Mouse (Mus musculus) left cerebral cortex, postnatal 25 days (tissue): Measurements from ENCODE around the gene Trim47. TPM values are rescaled to one million over a fixed set of nuclear protein-coding genes. Genes with fewer than 3 reads are reported as not detected.
"Not testable (repeated sequence)": the region's sequence is repeated elsewhere in the genome, so short reads cannot be mapped to it uniquely, and the experiment has no call there.

Experiments used
- DNase-seq, 2 experiments: peaks; one replicate each; pipeline ENCODE4 v3.0.0; 2022; ENCODE audit warnings: low spot score in 2 of 2, mixed read lengths in 1 of 2
- intact Hi-C: fragments of 180-260 bp; cut with DNase I; formaldehyde crosslinking; loops from one replicate; pipeline ENCODE4 v1.15.1; 2025
- total RNA-seq, 2 experiments: library from RNA; stranded (reverse); gene quantifications; 2 replicates each; pipeline ENCODE4 v1.2.3; 2021

Gene Trim47
- total RNA-seq, 2 experiments from 2014 or later: 7.0 to 7.4 TPM

DNA sequence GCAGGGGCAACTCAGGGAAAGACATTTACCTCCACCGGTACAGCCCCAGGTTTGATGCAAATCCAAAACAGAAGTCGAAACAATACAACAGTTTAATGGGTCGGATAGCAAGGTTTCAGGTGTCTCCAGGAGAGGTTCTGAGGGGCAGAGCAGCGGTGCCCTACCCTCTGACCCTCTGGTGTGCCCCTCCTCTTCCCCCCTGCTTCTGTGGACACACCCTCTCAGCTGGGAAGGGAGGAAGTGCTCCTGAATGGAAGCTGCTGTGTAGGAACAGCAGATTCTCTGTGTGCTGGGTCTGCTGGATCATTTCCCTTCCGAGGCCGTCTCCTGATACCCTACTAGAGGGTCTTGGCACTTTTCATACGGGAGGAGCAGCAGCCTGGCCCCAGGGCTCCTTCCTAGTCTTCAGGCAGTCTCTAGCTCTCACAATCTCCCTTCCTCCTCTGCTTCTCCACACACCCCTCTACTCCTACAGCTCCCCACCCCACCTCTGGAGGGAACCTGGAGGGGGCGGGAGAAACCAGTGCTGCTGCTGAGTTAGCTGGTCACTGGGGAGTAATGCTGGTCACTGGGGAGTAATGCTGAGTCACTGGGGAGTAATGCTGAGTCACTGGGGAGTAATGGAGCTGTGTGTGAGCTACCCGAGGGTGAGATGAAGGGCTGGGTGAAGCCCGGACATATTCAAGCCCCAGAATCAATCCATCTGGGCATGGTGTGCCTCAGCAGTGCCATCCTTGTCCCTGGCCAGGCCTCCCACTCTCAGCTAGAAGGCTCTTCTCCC, 15.4 kb upstream of the Trim47 start:
- DNase-seq: no peak
- intact Hi-C loops: no loop called here

DNA sequence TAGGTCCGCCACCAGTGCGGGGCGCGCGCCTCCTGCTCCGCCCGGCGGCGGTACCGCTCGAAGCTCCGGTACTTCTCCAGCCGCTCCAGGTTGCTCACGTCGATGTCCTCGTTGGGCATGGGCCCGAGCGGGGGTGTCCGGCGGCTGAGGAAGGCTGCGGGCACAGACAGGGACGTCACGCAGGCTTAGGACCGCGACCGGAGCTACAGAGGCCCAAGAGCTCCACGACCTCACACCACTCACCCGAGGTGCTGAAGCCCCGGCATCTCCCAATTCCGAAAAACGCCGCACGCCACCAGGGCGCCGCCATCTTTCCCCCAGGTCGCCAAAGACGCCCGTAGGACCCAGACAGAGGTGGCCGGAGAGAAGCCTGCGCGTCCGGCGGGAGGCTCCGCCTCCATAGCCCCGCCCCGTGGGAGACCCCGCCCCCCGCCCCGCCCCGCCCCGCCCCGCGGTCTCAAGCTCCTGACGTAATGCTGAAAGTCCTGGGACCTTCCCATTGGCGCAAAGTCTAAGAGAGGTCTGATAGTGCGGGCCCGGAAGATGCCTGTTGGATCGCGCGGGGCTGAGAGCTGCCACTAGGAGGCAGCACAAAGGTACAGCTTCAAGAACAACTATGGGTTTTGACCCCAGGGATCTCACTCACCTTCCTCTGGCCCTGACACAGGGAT, 11.6 kb upstream of the Trim47 start, which contains the start of gene Mrpl38:
Gene Mrpl38 (minus strand): TSS at position 401 of the 671 bp plus-strand sequence.
- DNase-seq: peak; percentile 81 to 85
- intact Hi-C loops: loop anchor here (2.0 kb wide), 1 partner anchor 60 kb away; the partner anchor contains the start of genes Acox1 and Ten1

DNA sequence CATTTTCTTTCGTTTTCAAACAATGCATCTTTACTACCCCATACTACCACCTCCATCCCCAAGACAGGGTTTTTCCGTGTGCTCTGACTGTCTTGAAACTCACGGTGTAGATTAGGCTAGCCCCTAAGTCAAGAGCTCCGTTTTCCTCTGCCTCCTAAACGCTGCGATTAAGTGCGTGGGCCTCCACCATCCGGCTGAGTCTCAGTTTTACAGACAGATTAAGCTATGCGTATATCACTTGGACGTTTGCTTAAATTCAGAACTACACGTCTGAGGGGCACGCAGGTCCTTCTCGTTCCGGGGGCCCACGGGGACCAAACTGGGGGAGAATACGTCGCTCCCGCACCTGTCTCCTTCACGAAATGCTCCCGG, 11.1 kb upstream of the Trim47 start:
- DNase-seq: no peak
- intact Hi-C loops: loop anchor here (2.0 kb wide), 1 partner anchor 61 kb away; the partner anchor contains the start of genes Acox1 and Ten1

DNA sequence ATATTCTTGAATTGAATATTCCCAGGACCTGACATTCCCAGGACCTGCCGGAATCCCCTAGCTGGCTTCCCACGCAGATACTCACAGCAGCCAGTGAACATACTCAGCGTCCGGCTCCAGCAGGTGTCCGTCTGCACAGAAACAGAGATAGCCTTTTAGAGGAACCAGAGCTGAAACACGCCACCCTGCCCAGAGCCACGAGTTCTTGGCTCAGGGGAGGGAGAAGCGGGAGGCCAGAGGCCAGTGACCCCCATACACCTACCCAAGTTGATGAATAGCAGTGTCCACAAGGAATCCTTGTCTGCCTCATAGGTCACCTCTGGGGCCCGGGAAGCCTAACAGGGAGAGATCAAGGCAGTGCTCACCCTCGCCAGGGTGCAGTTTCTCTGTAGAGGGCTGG, 7.2 kb upstream of the Trim47 start:
- DNase-seq: no peak

DNA sequence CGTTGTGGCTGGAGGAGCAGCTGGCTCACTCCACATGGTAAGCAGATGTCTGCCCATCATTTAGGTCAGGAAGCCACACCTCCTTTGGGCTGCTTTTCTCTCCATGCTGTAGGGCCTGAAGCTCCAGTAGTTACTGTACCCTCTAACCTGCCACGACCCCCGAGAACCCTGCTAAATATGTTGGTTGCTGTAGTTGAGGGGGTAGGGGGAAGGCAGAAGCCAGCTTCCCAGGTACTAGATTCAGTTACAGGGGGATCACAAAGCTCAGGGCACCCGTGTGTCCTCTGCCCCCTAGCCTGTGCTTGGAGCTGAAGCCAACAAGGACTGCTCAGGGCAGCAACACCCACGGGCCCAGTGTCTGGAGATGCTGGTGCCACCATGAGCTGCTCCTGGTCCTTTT, 6.5 kb upstream of the Trim47 start:
- no peak for DNase-seq
- intact Hi-C loops: loop anchor here (5.0 kb wide), 1 partner anchor 101 kb away; the partner anchor contains the start of gene Unk

More for the DNA sequence above, 7.2 kb upstream of the Trim47 start:
- intact Hi-C loops: loop anchor here (5.0 kb wide), 1 partner anchor 102 kb away; the partner anchor contains the start of gene Unk

DNA sequence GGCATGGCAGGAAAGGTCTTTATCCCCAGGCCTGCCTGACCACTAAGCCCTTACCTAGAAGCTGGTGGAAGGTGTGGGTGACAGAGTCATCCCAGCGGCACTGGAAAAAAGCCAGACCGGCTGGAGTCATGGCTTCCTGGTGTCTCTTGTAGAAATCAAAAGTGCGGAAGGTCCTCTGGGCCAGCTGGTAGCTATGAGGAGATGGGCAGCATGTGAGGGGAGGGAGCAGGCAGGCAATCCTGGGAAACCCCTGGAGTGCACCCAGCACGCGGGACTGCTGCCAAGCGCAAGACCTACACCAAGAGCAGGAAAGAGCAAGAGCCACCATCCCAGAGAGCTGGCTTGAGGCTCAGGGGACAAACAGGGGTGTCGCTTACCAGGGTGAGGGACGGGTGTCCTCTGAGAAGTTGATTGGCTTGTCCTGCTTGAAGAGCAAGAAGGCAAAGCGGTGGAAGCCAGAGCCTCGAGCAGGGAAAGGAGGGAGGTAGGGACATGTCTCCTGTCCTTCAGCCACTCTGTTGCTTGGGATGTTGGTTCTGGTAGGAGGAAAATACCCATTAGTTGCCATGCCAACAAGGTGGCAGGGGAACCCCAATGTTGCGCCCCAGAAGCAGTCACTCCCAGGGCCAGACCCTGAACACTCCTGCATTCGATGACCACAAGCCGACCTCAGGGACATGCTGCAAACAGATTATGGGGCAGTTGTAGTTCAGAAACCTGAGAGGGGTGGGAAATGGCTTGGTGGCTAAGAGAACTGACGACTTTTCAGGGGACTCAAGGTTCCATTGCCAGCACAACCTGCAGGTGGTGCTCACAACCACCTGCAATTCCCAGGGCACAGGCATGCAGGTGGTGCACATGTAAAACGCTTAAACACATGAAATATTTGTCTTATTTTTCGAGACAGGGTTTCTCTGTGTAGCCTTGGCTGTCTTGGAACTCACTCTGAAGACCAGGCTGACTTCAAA, 5.6 kb upstream of the Trim47 start:
- DNase-seq: no peak
- intact Hi-C loops: loop anchor here (5.0 kb wide), 1 partner anchor 100 kb away; the partner anchor contains the start of gene Unk

DNA sequence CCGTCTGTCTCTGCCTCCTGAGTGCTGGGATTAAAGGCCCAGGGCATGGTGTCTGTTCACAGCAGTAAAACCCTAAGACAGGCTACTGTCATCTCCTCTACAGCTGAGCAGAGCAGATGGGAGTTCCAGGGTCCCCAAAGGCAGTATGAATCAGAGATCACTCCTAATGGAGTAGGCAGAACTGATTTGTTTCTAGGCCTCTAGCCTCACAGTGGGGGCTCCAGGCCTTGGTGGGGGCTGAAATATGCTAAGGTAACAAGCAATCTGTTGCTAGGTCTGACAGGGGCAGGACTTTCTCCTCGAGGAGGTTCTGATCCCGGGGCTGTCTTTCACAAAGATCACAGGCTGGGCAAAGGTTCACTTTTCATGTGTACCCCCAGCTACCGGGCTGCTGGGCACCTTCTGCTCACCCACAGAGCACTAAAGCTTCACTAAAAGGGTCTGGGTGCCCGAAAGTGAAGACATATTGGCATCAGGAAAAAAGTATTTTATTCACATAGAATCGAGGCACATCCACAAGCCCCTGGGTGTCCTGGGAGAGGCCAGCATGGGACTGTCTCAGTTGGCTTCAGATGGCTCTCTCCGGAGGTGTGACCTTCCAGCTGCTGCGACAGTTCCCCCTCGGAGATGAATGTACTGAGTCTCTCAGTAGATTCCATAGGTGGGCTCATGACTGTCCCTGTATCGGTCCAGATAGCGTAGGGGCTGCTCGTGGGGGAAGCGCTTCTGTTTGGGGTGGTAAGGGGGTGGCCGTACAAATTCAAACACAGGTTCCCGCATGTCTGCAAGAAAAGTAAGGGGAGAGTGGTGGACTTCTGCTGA, 4.5 kb upstream of the Trim47 start:
- DNase-seq: no peak
- intact Hi-C loops: loop anchor here (5.0 kb wide), 1 partner anchor 99 kb away; the partner anchor contains the start of gene Unk

DNA sequence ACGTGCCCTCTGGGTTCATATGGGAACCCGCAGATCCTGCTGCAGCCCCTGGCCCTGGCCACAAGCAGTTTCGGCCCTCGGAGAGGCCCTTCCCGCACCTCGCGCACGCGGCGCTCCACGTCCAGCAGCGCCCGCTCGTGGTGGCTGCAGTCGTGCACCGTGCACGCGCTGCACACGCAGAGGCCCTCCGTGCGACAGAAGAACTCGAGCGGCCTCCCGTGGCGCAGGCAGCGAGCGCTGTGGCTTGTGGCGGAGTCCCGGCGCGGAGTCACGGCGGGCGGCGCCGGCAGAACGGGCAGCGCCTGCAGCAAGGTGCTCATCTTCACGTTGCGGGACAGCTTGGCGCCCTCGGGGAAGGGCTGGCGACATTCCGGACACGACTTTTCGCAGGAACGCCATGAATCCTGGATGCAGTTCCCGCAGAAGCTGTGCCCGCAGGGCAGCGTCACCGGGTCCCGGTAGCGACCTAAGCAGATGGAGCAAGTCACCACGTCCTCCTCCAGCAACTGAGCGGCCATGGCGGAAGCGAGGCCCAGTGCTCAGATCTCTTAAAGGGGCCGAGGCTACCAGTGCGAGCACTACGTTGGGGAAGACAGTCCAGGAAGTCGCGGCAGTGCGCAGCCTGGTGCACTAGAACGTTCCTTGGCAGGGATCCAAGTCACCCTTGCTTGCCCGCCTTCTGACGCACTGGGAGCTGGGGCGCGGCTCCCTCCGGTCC, 3.6 kb upstream of the Trim47 start, which contains the start of gene Trim65:
Gene Trim65 (minus strand): TSS at position 641 of the 718 bp plus-strand sequence.
- peak; percentile 87 to 89 for DNase-seq
- intact Hi-C loops: loop anchor here (1.0 to 5.0 kb wide), 2 partner anchors 43 to 98 kb away; partner anchors contain the start of gene Unk

DNA sequence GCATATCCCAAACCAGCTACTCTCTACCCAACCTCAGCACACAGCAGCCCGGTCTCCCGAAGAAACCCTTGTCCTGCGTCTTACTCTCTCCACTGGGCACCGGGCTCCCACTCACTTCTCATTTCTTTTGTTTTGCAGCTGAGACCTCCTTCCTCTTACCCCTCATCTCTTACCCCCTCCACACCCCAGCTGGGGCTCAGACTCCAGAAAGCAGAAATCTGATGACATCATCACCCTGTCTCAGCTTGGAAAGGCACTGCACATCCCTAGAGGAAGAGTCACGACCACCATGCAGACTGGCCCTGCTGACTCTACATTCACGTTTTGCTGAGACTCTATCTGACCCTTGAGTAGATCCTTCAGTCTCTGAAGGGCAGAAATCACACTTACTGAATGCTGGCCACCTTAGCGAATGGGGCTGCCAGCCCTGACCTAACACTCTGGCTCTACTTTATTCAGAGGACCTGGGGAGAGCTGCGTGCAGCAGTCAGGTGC, 3.0 kb upstream of the Trim47 start:
- intact Hi-C loops: loop anchor here (1.0 to 5.0 kb wide), 2 partner anchors 43 to 98 kb away; partner anchors contain the start of gene Unk

DNA sequence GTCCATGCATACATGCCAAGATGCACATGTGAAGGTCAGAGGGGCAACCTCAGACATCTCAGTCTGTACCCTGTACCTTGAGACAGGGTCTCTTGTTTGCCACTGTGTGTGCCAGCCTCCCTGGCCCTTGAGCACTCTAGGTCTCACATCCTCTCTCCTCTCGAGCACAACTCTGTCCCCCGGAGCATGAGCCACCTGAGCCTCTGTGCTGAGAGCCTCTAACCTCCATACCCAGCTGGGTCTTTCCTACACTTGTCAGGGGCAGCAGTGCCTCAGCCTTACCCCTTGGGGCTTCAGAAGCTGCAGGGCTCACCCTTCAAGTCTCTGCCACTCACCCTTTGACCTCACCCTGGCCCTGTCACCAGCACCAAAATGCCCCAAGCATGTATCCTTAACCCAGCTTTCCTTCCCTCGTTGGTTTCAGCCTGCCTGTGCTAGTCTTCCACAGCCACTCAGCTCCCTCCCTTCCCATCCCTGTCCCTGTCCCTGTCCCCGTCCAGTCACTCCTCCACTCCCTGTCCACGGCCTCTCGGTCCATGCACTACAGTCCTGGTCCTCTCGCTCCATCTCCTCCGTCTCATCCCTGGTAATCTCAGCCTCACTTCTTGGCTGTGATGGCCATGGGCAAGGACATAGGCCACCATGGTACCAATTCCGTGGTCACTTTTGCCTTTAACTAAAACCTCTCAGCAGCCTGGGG, 2.2 kb upstream of the Trim47 start:
- intact Hi-C loops: no loop called here
- no peak for DNase-seq

More for the DNA sequence above, 3.0 kb upstream of the Trim47 start:
- DNase-seq: no peak

DNA sequence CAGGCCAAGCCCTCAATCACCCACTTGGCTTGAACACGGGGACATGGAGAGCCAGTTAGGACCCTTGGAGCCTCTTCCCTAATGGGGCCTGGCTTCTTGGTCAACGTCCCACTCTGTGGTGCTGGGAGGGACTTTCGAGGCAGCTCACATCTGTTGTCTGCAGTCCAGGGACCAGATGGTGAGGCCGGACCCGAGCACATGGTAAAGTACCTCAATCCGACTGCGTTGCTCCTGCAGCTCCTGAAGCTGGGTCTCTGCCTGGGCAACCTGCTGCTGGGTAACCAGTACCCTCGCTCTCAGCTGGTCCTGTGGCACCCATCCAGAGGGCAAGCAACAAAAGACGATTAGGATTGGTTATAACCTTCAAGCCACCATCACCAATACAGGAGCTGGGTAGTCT, 976 bp upstream of the Trim47 start:
- intact Hi-C loops: loop anchor here (2.0 kb wide), 1 partner anchor 17 kb away; no protein-coding TSS in a partner anchor
- no peak for DNase-seq

DNA sequence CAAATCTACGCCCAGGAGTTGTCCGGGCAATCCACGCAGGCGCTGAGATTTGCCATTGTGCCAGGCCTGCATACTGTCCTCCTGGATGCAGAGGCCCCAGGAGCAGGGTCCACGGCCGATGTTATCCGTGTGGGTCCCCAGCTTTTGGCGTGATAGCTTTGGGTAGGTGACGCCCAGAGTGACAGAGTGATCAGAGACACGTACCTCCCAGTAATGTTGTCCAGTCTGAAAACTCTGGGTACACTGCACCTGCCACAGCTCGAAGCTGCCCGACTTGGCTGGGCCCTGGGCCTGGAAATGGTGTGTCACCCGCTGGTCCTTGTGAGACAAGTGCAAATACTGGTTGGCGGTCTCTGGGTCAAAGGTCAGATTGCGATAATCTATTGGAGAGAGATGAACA, 749 bp downstream of the Trim47 start:
- DNase-seq: no peak
- intact Hi-C loops: loop anchor here (2.0 kb wide), 1 partner anchor 15 kb away; no protein-coding TSS in a partner anchor

DNA sequence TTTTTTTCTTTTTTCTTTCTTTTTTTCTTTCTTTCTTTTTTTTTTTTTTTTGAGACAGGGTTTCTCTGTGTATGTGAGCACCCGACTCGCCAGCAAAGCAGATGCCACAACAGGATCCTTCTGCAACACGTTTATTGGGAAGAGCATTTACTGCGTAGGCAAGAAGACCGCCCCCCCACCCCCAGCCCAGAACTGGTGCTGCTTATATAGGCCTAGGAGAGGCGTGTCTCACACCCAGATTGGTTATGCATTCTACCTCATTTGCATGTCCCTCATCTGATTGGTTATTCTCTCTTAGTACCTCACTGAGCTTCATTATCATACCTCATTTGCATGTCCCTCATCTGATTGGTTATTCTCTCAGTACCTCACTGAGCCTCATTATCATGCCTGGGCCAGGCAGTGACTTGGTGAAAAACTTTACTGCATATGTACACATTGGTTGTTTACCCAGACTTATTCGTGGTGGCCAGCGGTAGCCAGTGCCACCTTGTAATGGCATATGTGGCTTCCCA, 5.2 kb downstream of the Trim47 start:
- DNase-seq, intact Hi-C loops: not testable (repeated sequence)

DNA sequence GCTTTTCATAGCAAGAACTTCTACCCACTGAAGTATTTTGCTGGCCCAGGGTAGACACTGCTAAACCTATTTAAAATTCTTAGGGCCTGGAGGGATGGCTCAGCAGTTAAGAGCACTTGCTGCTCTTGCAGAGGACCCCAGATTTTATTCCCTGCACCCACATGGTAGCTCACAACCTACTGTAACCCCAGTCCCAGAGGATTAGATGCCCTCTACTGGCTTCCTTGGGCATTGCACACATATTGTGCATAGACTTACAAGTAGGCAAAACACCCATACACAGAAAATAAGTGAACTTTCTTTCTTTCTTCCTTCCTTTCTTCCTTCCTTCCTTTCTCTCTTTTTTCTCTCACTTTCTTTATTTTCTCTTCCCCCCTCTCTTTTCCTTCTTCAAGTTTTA, 9.2 kb downstream of the Trim47 start:
- no peak for DNase-seq
- intact Hi-C loops: no loop called here

DNA sequence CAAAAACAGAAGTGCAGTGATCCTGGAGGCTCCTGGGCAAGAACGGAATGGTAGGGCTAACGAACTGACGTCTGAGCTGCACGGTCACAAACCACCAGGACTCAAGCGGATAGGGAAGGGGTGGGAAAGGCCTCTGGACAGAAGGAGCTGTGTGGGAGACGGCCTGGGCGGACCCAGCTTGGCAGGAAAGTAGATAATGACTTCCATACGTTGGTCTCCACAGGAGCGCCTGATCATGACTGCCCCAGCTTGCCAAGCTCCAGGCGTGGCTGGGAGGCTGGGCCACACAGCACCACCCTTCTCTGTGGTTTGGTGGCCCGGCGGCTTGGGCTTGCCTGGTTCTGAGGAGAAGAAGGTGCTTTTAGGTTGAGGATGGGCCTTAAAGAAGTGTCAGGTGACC, 9.8 kb downstream of the Trim47 start:
- intact Hi-C loops: no loop called here

DNA sequence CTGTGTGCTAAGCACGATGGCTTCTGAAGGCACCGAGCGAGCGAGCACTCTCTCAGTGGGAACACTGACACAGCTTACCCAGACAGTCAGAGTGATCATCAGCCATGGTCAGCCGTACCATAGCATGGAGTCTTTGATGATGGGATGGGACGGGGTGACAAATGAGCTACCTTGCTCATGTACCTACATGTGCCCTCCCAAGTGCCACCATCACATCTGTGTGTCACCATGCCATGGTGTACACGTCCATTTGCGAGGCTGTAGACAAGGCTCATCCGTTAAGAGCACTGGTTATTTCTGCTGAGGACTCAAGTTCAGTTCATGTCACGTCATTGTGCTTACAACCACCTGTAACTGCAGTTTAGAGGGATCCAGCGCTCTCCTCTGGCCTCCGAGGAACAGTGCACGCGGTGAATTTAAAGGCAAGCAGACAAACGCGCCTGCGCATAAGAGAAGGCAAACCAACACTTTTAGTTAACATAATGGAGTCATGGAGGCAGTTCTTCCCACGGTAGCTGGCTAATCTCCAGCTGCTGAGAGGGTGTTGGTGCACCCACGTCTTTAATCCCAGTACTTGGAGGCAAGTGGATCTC, 15.3 kb downstream of the Trim47 start:
- intact Hi-C loops: loop anchor here (2.0 kb wide), 1 partner anchor 15 kb away; the partner anchor contains the start of gene Trim47
- no peak for DNase-seq

More for the DNA sequence above, 9.8 kb downstream of the Trim47 start:
- no peak for DNase-seq
